Mouse (Mus musculus) forebrain, postnatal 0 days (tissue): ENCODE results near the gene Aldh3b2. TPM values are rescaled to one million over a fixed set of nuclear protein-coding genes. Genes with fewer than 3 reads are reported as not detected.
A peak's percentile ranks its signal among the peaks of the same experiment; 100 is the strongest.

Source experiments
- ATAC-seq: fragments of 200-750 bp; cut with Nextera tagmentation; 2 replicates; pipeline ENCODE4 v1.8.0; 2017; ENCODE audit warnings: mild to moderate bottlenecking, moderate library complexity
- DNase-seq: peaks from one replicate; pipeline ENCODE4 v3.0.0-alpha.2; 2015
- H3K27ac ChIP-seq: fragments of 300-500 bp; sonication (generic); 2 replicates; pipeline ENCODE4 v1.5.1; 2014; ENCODE audit warnings: low read depth, mild to moderate bottlenecking, antibody characterized with exemption, low read length, moderate library complexity, mixed read lengths
- H3K27me3 ChIP-seq: fragments of 300-500 bp; sonication (generic); 2 replicates; pipeline ENCODE4 v1.6.1; 2014; ENCODE audit warnings: mild to moderate bottlenecking, low read length, mixed read lengths; ENCODE audit not compliant: insufficient read depth
- H3K36me3 ChIP-seq: fragments of 300-500 bp; sonication (generic); 2 replicates; pipeline ENCODE4 v1.6.1; 2014; ENCODE audit warnings: mild to moderate bottlenecking, moderate library complexity; ENCODE audit not compliant: insufficient read depth
- H3K4me1 ChIP-seq: fragments of 300-500 bp; sonication (generic); 2 replicates; pipeline ENCODE4 v1.6.1; 2014; ENCODE audit warnings: antibody characterized with exemption; ENCODE audit not compliant: insufficient read depth
- H3K4me2 ChIP-seq: fragments of 300-500 bp; sonication (generic); 2 replicates; pipeline ENCODE4 v1.6.1; 2014; ENCODE audit warnings: low read depth, mild to moderate bottlenecking, moderate library complexity
- H3K4me3 ChIP-seq: fragments of 300-500 bp; sonication (generic); 2 replicates; pipeline ENCODE4 v1.5.1; 2014; ENCODE audit warnings: low read depth, low read length, mixed read lengths
- H3K9ac ChIP-seq: fragments of 300-500 bp; sonication (generic); 2 replicates; pipeline ENCODE4 v1.6.1; 2014; ENCODE audit warnings: mild to moderate bottlenecking
- H3K9me3 ChIP-seq: fragments of 300-500 bp; sonication (generic); 2 replicates; pipeline ENCODE4 v1.6.1; 2016; ENCODE audit warnings: low read length
- CTCF ChIP-seq: sonication (generic); IDR thresholded peaks from 2 replicates; pipeline ENCODE4 v1.5.1; 2016; ENCODE audit warnings: antibody characterized with exemption, control low read depth, low read depth
- WGBS: fragments of 180-500 bp; shearing (Covaris S2); extraction: QIAGEN DNeasy Blood & Tissue Kit; methylation state at CpG from one replicate; pipeline ENCODE4 v1.1.7; 2014; 5-methylcytosine and 5-hydroxymethylcytosine counted together
- polyA plus RNA-seq: library from polyadenylated mRNA; unstranded; fragments of >200 nt; fragmentation: Nextera tagmentation; extraction: Ambion mirVana; gene quantifications from 2 replicates; pipeline ENCODE4 v1.2.1, GENCODE M21; 2015
- total RNA-seq: library from RNA; depleted of rRNA; stranded (reverse); fragments of >200 nt; gene quantifications from 2 replicates; pipeline ENCODE4 v1.2.3, GENCODE M21; 2014

Gene Aldh3b2
- total and polyA plus RNA-seq, 2 experiments from 2014 or later, result 1.9 to 2.7 TPM

DNA sequence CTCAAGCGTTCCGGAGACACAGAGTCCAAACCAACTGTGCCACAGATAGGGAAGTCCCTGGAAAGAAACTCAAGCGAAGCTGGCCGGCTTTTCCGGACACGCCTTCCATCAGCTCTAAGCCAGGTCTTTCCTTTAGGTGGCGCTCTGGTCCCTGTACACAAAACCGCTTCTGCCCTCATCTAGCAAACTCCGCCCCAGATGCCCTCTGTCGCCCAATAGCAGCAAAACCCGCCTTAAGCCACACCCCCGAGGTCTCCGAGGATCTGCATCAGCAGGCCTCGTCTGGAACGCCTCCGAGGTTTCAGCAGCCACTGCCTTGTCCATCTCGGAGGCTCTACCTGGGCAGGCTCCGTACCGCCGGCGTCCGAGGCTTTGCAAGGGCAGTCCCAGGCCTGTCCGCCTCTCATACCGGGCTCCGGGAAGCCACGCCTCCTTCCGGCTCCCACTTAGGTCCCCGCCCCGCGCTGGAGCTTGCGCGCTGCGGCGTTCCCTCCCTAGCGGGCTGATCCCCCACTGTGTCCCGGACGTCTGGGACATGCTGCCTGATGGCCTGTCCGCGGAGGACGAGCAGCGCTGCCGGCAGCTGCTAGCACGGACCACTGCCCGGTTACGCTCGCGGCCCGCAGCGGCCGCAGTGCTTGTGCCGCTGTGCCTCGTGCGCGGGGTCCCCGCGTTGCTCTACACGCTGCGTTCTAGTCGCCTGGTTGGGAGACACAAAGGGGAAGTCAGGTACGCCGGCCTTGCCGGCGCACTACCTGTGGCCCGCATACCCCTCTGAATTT is 28.2 kb downstream of the Aldh3b2 start, which contains the start of the genes Nudt8 and Gm49405:
Gene Nudt8 (plus strand): TSS at position 462 of the 782 bp plus-strand sequence.
Gene Gm49405 (plus strand): TSS at position 508 of the 782 bp plus-strand sequence.
- Histone ChIP-seq H3K4me3 (peak within 1 kb of the TSS; percentile 77), H3K4me1 (peaks cover 10% of the 10 kb centered on the region; the same call in 1 of the 2 replicates), H3K4me2 (peak within 1 kb of the TSS; percentile 86), H3K27ac (peak within 1 kb of the TSS; percentile 91), H3K27me3 (no peaks in the 10 kb centered on the region), H3K9me3 (no peaks in the 10 kb centered on the region), H3K36me3 (no peaks in the 10 kb centered on the region), H3K9ac (peak within 1 kb of the TSS; percentile 93)
- under 1% methylated on average over 64 of the region's 64 CpGs for WGBS
- peak; percentile 96 for DNase-seq
- TF ChIP-seq CTCF, result peak; percentile 83
- ATAC-seq, result peak; percentile 93

DNA sequence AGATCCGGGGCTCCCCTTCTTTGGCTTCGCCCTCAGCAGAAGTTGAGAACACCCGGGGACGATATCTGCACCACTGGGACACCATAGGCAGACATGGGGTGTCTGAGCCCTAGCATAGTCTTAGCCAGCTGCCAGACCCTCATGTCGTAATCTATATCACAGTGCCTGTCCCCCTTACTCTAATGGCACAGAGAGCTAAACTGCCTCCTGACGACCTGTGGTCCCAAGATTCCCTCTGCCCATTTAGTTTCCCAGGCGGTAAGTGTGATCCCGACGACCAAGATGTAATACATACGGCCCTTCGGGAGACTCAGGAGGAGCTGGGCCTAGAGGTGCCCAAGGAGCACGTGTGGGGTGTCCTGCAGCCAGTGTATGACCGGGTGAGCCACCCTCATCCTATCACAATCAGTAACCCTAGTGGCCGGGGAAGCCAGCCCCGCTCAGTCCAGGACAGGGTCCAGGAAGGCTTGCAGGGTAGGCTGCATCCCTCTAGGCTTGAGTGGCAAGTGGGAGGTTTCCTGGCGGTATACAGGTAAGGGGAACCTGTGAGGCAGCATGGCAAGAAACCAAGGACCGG is 28.9 kb downstream of the Aldh3b2 start:
- ATAC-seq, result peak; percentile 17
- no peak for TF ChIP-seq CTCF
- WGBS, result 17% methylated on average over 17 of the region's 17 CpGs

DNA sequence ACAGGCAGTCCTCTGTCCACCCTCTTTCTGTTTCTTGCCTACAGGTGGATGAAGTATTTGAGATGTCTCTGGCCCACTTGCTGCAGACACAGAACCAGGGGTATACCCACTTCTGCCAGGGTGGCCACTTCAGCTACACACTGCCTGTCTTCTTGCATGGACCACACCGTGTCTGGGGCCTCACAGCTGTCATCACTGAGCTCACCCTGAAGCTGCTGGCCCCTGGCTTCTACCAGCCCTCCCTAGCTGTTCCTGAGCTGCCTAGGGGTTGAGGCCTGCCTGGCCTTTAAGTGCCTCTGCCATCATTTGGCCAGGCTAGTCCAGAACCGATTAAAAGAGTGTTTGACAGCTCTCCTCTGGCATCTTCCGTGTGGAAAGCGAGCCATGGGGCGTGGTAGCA is 29.6 kb downstream of the Aldh3b2 start:
- H3K9me3 ChIP-seq, result no peaks in the 10 kb centered on the region
- WGBS, result 90% methylated on average over 5 of the region's 5 CpGs
- ATAC-seq, result no peak
- DNase-seq, result no peak
- no peak overlapping the region for H3K27ac ChIP-seq
- H3K4me2 ChIP-seq, result peak overlapping the region; percentile 86; the same call in 1 of the 2 replicates
- peaks cover 10% of the 10 kb centered on the region; the same call in 1 of the 2 replicates for H3K4me1 ChIP-seq
- H3K36me3 ChIP-seq, result peaks cover 8% of the 10 kb centered on the region
- no peak overlapping the region for H3K9ac ChIP-seq
- no peaks in the 10 kb centered on the region for H3K27me3 ChIP-seq
- no peak for TF ChIP-seq CTCF
- H3K4me3 ChIP-seq, result no peak overlapping the region

More for the DNA sequence above, 28.9 kb downstream of the Aldh3b2 start:
- H3K9ac ChIP-seq, result peak overlapping the region; percentile 93
- H3K27me3 ChIP-seq, result no peaks in the 10 kb centered on the region
- H3K36me3 ChIP-seq, result peaks cover under 1% of the 10 kb centered on the region; the same call in 1 of the 2 replicates
- no peak for DNase-seq
- peaks cover 10% of the 10 kb centered on the region; the same call in 1 of the 2 replicates for H3K4me1 ChIP-seq
- peak overlapping the region; percentile 91 for H3K27ac ChIP-seq
- peak overlapping the region; percentile 86 for H3K4me2 ChIP-seq
- peak overlapping the region; percentile 77 for H3K4me3 ChIP-seq
- H3K9me3 ChIP-seq, result no peaks in the 10 kb centered on the region

DNA sequence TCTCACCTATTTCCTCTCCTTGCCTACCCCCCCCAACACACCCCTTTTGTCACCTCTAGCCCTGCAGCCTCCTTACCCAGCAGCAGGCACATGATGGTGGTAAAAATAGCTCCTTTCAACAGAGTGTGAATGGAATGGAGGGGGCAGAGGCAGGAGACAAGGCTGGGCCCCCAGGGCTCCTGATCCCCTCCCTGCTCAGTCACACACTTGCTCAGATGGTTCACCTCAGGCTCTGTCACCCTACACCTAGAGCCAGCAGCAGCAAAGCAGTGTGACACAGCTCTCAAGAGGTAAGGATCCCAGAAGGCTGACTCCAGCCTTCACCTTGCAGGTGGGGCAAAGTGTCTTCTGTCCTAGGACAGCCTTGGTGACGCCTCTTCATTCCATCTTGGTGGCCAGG is 31.0 kb downstream of the Aldh3b2 start, which contains the start of gene Doc2g:
Gene Doc2g (plus strand): TSS at position 202 of the 400 bp plus-strand sequence.
- Histone ChIP-seq H3K4me2 (no peak within 1 kb of the TSS), H3K4me3 (no peak within 1 kb of the TSS), H3K9me3 (no peaks in the 10 kb centered on the region), H3K4me1 (peaks cover 10% of the 10 kb centered on the region; the same call in 1 of the 2 replicates), H3K36me3 (peaks cover 19% of the 10 kb centered on the region), H3K27ac (no peak within 1 kb of the TSS), H3K27me3 (no peaks in the 10 kb centered on the region), H3K9ac (no peak within 1 kb of the TSS)
- WGBS, result 93% methylated on average over 1 of the region's 1 CpGs
- no peak for TF ChIP-seq CTCF
- no peak for DNase-seq
- ATAC-seq, result no peak

DNA sequence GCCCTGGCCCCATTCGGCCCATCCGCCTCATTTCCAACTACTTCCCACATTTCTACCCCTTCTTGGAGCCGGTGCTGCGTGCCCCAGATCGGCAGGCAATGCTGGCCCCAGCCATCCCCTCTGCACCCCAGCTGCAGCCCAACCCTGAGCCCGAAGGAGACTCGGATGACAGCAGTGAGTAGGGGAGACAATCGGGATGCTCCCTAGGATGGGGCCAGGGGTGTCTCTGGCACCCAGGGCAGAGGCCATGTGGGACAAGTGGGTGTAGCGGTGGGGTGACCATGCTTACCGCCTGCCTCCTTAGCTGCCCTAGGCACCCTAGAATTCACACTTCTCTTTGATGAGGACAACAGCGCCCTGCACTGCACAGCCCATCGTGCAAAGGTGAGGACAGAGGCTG is 31.5 kb downstream of the Aldh3b2 start:
- no peak overlapping the region for H3K27ac ChIP-seq
- H3K9ac ChIP-seq, result no peak overlapping the region
- no peak overlapping the region for H3K4me2 ChIP-seq
- H3K36me3 ChIP-seq, result peaks cover 25% of the 10 kb centered on the region
- DNase-seq (no peak), ATAC-seq (no peak)
- WGBS, result 84% methylated on average over 12 of the region's 12 CpGs
- no peaks in the 10 kb centered on the region for H3K27me3 ChIP-seq
- H3K4me1 ChIP-seq, result peaks cover 10% of the 10 kb centered on the region; the same call in 1 of the 2 replicates
- H3K9me3 ChIP-seq, result no peaks in the 10 kb centered on the region
- H3K4me3 ChIP-seq, result no peak overlapping the region
- TF ChIP-seq CTCF, result no peak

DNA sequence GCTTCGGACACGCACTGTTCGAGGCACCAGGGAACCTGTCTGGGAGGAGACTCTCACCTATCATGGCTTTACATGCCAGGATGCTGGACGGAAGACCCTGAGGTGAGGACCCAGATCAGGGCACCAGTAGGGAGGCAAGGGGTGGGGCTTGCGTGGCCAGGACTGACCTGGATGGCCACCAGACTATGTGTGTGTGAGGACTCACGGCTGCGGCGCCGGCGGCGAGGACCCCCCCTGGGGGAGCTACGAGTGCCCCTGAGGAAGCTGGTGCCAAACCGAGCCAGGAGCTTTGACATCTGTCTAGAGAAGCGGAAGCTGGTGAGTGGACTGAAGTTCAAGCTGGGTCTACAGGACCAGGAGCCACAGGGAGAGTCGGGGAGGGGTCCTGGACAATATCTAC is 32.2 kb downstream of the Aldh3b2 start:
- peaks cover 32% of the 10 kb centered on the region for H3K36me3 ChIP-seq
- H3K27ac ChIP-seq, result no peak overlapping the region
- no peaks in the 10 kb centered on the region for H3K9me3 ChIP-seq
- H3K4me2 ChIP-seq, result no peak overlapping the region
- no peak for TF ChIP-seq CTCF
- DNase-seq, result no peak
- WGBS, result 89% methylated on average over 15 of the region's 15 CpGs
- peaks cover 10% of the 10 kb centered on the region; the same call in 1 of the 2 replicates for H3K4me1 ChIP-seq
- H3K27me3 ChIP-seq, result no peaks in the 10 kb centered on the region
- no peak overlapping the region for H3K4me3 ChIP-seq
- H3K9ac ChIP-seq, result no peak overlapping the region
- no peak for ATAC-seq

DNA sequence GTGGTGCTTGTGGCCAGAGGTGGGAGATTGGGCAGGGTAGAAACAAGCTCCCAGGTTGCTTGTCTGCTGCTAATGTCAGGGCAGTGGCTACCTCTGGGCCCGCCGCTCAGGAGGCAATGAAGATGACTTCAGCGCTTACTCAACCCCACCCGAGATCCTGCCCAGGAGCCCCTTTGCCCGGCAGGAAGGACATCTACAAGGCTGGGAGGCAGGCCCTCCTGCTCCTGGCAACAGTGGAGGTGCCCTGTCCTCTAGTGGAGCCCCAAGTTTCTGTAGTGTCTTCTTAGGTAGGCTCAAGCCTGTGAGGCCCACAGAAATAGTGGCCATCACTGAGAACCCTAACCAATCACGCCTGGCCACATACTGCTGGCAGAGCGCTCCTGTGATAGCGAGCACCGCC is 33.0 kb downstream of the Aldh3b2 start:
- Histone ChIP-seq H3K9ac (no peak overlapping the region), H3K27me3 (no peaks in the 10 kb centered on the region), H3K4me3 (no peak overlapping the region), H3K36me3 (peaks cover 35% of the 10 kb centered on the region), H3K4me2 (no peak overlapping the region), H3K27ac (no peak overlapping the region), H3K4me1 (peaks cover 10% of the 10 kb centered on the region; the same call in 1 of the 2 replicates), H3K9me3 (no peaks in the 10 kb centered on the region)
- no peak for DNase-seq
- 86% methylated on average over 9 of the region's 9 CpGs for WGBS
- ATAC-seq, result no peak
- TF ChIP-seq CTCF, result no peak
